10 mouse cellular contexts compared by ENCODE assay signal in the genomic region with DNA sequence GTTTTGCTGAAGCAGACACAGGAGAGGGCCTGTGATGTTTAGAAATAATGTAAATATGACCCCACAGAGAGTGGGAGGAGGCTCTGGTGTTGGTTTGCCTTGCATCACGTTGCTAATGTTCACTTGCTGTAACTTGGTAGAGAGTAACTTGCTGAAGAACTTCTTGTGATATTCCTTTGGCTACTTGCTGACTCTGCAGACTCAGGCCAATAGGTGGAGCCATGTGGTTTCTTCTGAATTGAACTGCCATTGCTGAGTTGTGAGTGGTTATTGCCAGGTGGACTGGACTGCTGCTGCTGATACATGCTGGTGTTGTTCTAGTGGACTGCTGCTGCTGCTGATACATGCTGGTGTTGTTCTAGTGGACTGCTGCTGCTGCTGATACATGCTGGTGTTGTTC. TPM values are rescaled to one million over a fixed set of nuclear protein-coding genes. Genes with fewer than 3 reads are reported as not detected.
DNase-seq lines count a peak whose midpoint lies in the region; ATAC-seq and TF ChIP-seq lines count a peak whose summit lies in the region.
"Had no signal": no experiment of that assay in that cellular context is flagged by ENCODE, and none has a peak within 500 bp of the region (broad histone marks: within the 10 kb centered on the region; RNA-seq: fewer than 3 reads in every experiment).

No protein-coding gene starts in this region.

- no peaks in the 10 kb centered on the region for H3K27me3 ChIP-seq in liver, adult 2 months (ENCODE audit: control insufficient read depth, insufficient read depth, low read length)
- no peaks in the 10 kb centered on the region for H3K27me3 ChIP-seq in Patski

- peak; percentile 13 to 44 for DNase-seq in cerebellum, postnatal 25 days
- DNase-seq in cerebellum, adult 11 months: no peak
- DNase-seq in liver, adult 2 months (ENCODE audit: extremely low read depth, low read depth, low spot score): peak; percentile 34
- no peak for DNase-seq in liver
- no peak for DNase-seq in Patski (ENCODE audit: low read depth, low spot score)
- DNase-seq in layer of hippocampus, postnatal 10 days (ENCODE audit: low spot score in 2 of 2): peak; percentile 29 to 49
- no peak for DNase-seq in urinary bladder, postnatal 4 days (ENCODE audit: low spot score in 2 of 2)
- no peak for DNase-seq in c-Kit-positive CD71-positive TER-119-positive erythroid progenitor cells, embryonic 14.5 days (ENCODE audit: low spot score)

- no peak for TF ChIP-seq POLR2A in liver, adult 2 months (IDR thresholded peaks at IDR 0.05; ENCODE audit: extremely low read depth, insufficient read depth, low read length)

- 9% methylated on average over 1 of the region's 1 CpGs for WGBS in liver, adult 2 months

- no peaks in the 10 kb centered on the region for H3K79me2 ChIP-seq in liver, adult 2 months (ENCODE audit: control insufficient read depth, insufficient read depth, low read length)

- H3K4me3 ChIP-seq in liver, adult 2 months (ENCODE audit: insufficient read depth, low read depth, low read length): no peak overlapping the region
- H3K4me3 ChIP-seq: megakaryocyte, embryonic 14.5 days had no signal

- ATAC-seq in Patski: no peak

- no peak for TF ChIP-seq CTCF in liver, adult 2 months (IDR thresholded peaks at IDR 0.05; ENCODE audit: low read depth, low read length)
- peak; percentile 20 for TF ChIP-seq CTCF in Patski (IDR thresholded peaks at IDR 0.05)

- H3K36me3 ChIP-seq in liver, adult 2 months (ENCODE audit: control insufficient read depth, insufficient read depth, low read length): no peaks in the 10 kb centered on the region
- H3K36me3 ChIP-seq: G1E had no signal

- CTCF ChIA-PET in Patski (lab: Charles Lee): no interaction called here

- no peaks in the 10 kb centered on the region for H3K4me1 ChIP-seq in liver, adult 2 months (ENCODE audit: control insufficient read depth, insufficient read depth, low read length)

- no peak overlapping the region for H3K9ac ChIP-seq in liver, adult 2 months (ENCODE audit: low read depth, low read length)

- in situ Hi-C loops in Patski (cut with MboI; ENCODE audit: low pct_unique_long_range_greater_than_20kb): no loop called here

- H3K27ac ChIP-seq in liver, adult 2 months (replicated peaks; ENCODE audit: insufficient read depth, low read depth, low read length): no peak overlapping the region

- POLR2A ChIA-PET in Patski (lab: Charles Lee): no interaction called here

RNA-seq across cellular contexts. Expression of gene Ceacam1, which starts 8.8 kb away (rescaled TPM):
- 45.5 and 59.6 TPM in 2 replicates for total RNA-seq in liver, adult 2 months (2014; rRNA removed)
- 84.8 and 87.9 TPM in 2 replicates for polyA plus RNA-seq in liver, adult 2 months (2012; rRNA removed)
- polyA plus RNA-seq in Patski (2021): 1.2 TPM
- 1 to 10 TPM; 2.1 to 2.4 TPM for total RNA-seq in layer of hippocampus, postnatal 10 days (2021)
- polyA plus RNA-seq: G1E had no signal

RNA-seq across cellular contexts. Expression of gene Ceacam2, which starts 53.5 kb away (rescaled TPM):
- 0.07 TPM in 1 of 2 replicates, not detected in the other for total RNA-seq in liver, adult 2 months (2014; rRNA removed)
- polyA plus RNA-seq in liver, adult 2 months (2012; rRNA removed): 0.10 and 0.34 TPM in 2 replicates
- polyA plus RNA-seq in Patski (2021): 0.28 TPM
- total RNA-seq in layer of hippocampus, postnatal 10 days (2021): under 1 TPM; 0.11 to 0.23 TPM
- polyA plus RNA-seq: G1E had no signal

Comparison
In these comparisons a context has a peak if more than half of its experiments do, and no peak if none do; other contexts are left out.
1. DNase-seq: peak in cerebellum, postnatal 25 days (2 of 2), liver, adult 2 months (single experiment) and layer of hippocampus, postnatal 10 days (2 of 2); none in cerebellum, adult 11 months (single experiment), liver (single experiment), Patski (single experiment), urinary bladder, postnatal 4 days (0 of 2) and c-Kit-positive CD71-positive TER-119-positive erythroid progenitor cells, embryonic 14.5 days (single experiment).
2. RNA of gene Ceacam1, which starts 8.8 kb away (total RNA-seq): 45.5 to 59.6 TPM in liver, adult 2 months; 2.1 to 2.4 TPM in layer of hippocampus, postnatal 10 days; every median in the first group is over 10 times any median in the second.